Mouse (Mus musculus) spleen, adult 2 months (tissue): ENCODE data around the gene Cxadr. TPM values are rescaled to one million over a fixed set of nuclear protein-coding genes. Genes with fewer than 3 reads are reported as not detected.

Source experiments
- DNase-seq, 2 experiments: peaks; one replicate each; pipeline versions ENCODE4 v3.0.0 to v3.0.0-alpha.2; 2012 to 2021; ENCODE audit warnings: low spot score in 2 of 2, low read depth in 1 of 2
- H3K27ac ChIP-seq: fragments of 200-500 bp; 2 replicates; pipeline ENCODE4 v1.5.1; 2012; ENCODE audit warnings: low read length, inconsistent platforms; ENCODE audit not compliant: insufficient read depth
- H3K27me3 ChIP-seq: fragments of 200-500 bp; 2 replicates; pipeline ENCODE4 v1.6.1; 2012; ENCODE audit warnings: mild to moderate bottlenecking, moderate library complexity, low read length, inconsistent platforms; ENCODE audit not compliant: control insufficient read depth, insufficient read depth
- H3K36me3 ChIP-seq: fragments of 200-500 bp; 2 replicates; pipeline ENCODE4 v1.6.1; 2012; ENCODE audit warnings: mild to moderate bottlenecking, low read length, inconsistent platforms; ENCODE audit not compliant: control insufficient read depth, insufficient read depth
- H3K4me1 ChIP-seq: fragments of 200-500 bp; 2 replicates; pipeline ENCODE4 v1.6.1; 2011; ENCODE audit warnings: inconsistent platforms; ENCODE audit not compliant: control insufficient read depth, insufficient read depth, insufficient read length
- H3K4me3 ChIP-seq: fragments of 200-500 bp; 2 replicates; pipeline ENCODE4 v1.5.1; 2011; ENCODE audit warnings: mild to moderate bottlenecking, inconsistent platforms; ENCODE audit not compliant: insufficient read depth, insufficient read length; ENCODE audit errors: extremely low read depth
- CTCF ChIP-seq: fragments of 200-500 bp; IDR thresholded peaks from 2 replicates; pipeline ENCODE4 v1.5.1; 2011; ENCODE audit warnings: mild to moderate bottlenecking, inconsistent platforms; ENCODE audit not compliant: insufficient read depth, insufficient read length, insufficient replicate concordance; ENCODE audit errors: extremely low read depth
- POLR2A ChIP-seq: fragments of 200-500 bp; IDR thresholded peaks from 2 replicates; pipeline ENCODE4 v1.6.1; 2011; ENCODE audit warnings: low read depth, low read length, inconsistent platforms
- WGBS: fragments of 180-500 bp; shearing (Covaris S2); methylation state at CpG from one replicate; pipeline ENCODE4 v1.1.7; 2018; 5-methylcytosine and 5-hydroxymethylcytosine counted together
- polyA plus RNA-seq: library from polyadenylated mRNA; depleted of rRNA; stranded (reverse); fragments of >200 nt; gene quantifications from 2 replicates; pipeline ENCODE4 v1.2.3, GENCODE M21; 2012

The Cxadr gene
- polyA plus RNA-seq, 1 experiment = 1.5 TPM

GRCm38 (mm10) chr16:78305606-78306100 lies 4.4 kb downstream of the Cxadr start:
- Histone ChIP-seq H3K27ac (no peak overlapping the region), H3K36me3 (no peaks in the 10 kb centered on the region), H3K4me1 (no peaks in the 10 kb centered on the region; the same call in none of the 2 replicates), H3K4me3 (no peak overlapping the region), H3K27me3 (peaks cover 17% of the 10 kb centered on the region)
- TF ChIP-seq CTCF (no peak), POLR2A (no peak)
- WGBS = 87% methylated on average over 12 of the region's 12 CpGs
- DNase-seq = no peak

GRCm38 (mm10) chr16:78306606-78307005 lies 5.3 kb downstream of the Cxadr start:
- no peaks in the 10 kb centered on the region; the same call in none of the 2 replicates for H3K4me1 ChIP-seq
- no peaks in the 10 kb centered on the region for H3K36me3 ChIP-seq
- TF ChIP-seq CTCF = no peak
- no peak for TF ChIP-seq POLR2A
- H3K4me3 ChIP-seq = no peak overlapping the region
- WGBS = 84% methylated on average over 8 of the region's 8 CpGs
- no peak for DNase-seq
- H3K27ac ChIP-seq = no peak overlapping the region
- peaks cover 11% of the 10 kb centered on the region for H3K27me3 ChIP-seq

- no peak for DNase-seq
- TF ChIP-seq CTCF (no peak), POLR2A (no peak)
- Histone ChIP-seq H3K4me3 (no peak overlapping the region), H3K27ac (no peak overlapping the region), H3K4me1 (no peaks in the 10 kb centered on the region), H3K36me3 (no peaks in the 10 kb centered on the region), H3K27me3 (peaks cover 3% of the 10 kb centered on the region; the same call in 1 of the 2 replicates)
- 86% methylated on average over 16 of the region's 16 CpGs for WGBS
Observed at GRCm38 (mm10) chr16:78307476-78308192, 6.3 kb downstream of the Cxadr start.

GRCm38 (mm10) chr16:78309258-78309657 lies 8.0 kb downstream of the Cxadr start:
- 85% methylated on average over 6 of the region's 6 CpGs for WGBS
- no peak overlapping the region for H3K27ac ChIP-seq
- DNase-seq = no peak

GRCm38 (mm10) chr16:78313135-78313887 lies 12.0 kb downstream of the Cxadr start:
- Histone ChIP-seq H3K4me3 (no peak overlapping the region), H3K27me3 (no peaks in the 10 kb centered on the region), H3K27ac (no peak overlapping the region), H3K36me3 (no peaks in the 10 kb centered on the region), H3K4me1 (no peaks in the 10 kb centered on the region)
- TF ChIP-seq POLR2A (no peak), CTCF (no peak)
- DNase-seq = no peak
- 81% methylated on average over 16 of the region's 16 CpGs for WGBS

More at GRCm38 (mm10) chr16:78309258-78309657, 8.0 kb downstream of the Cxadr start:
- Histone ChIP-seq H3K4me1 (no peaks in the 10 kb centered on the region), H3K27me3 (no peaks in the 10 kb centered on the region), H3K4me3 (no peak overlapping the region), H3K36me3 (no peaks in the 10 kb centered on the region)
- no peak for TF ChIP-seq POLR2A
- no peak for TF ChIP-seq CTCF

- Histone ChIP-seq H3K27ac (no peak overlapping the region), H3K4me3 (no peak overlapping the region), H3K4me1 (no peaks in the 10 kb centered on the region), H3K27me3 (no peaks in the 10 kb centered on the region), H3K36me3 (no peaks in the 10 kb centered on the region)
- TF ChIP-seq CTCF = no peak
- TF ChIP-seq POLR2A = no peak
- WGBS = 86% methylated on average over 6 of the region's 6 CpGs
- DNase-seq = no peak
Observed at GRCm38 (mm10) chr16:78314026-78314425, 12.7 kb downstream of the Cxadr start.
